Mouse (Mus musculus) adrenal gland, postnatal 4 days (tissue): ENCODE results near the gene Scg3. TPM values are rescaled to one million over a fixed set of nuclear protein-coding genes. Genes with fewer than 3 reads are reported as not detected.

ENCODE experiments used
- total RNA-seq, 2 experiments: library from RNA; stranded (reverse); gene quantifications; 2 replicates each; pipeline ENCODE4 v1.2.3; 2021

The Scg3 gene
- total RNA-seq, 2 experiments from 2014 or later = 44.2 to 45.6 TPM

Other genes starting within 250 kb of the Scg3 start
- 10 to 100 TPM; 36.0 to 37.0 TPM for gene Leo1, start 242.5 kb downstream of the Scg3 start, total RNA-seq
- 10 to 100 TPM; 75.2 to 89.6 TPM for gene Tmod3, start 124.4 kb downstream of the Scg3 start, total RNA-seq
- gene Tmod2, start 72.7 kb downstream of the Scg3 start, total RNA-seq = 10 to 100 TPM; 31.8 to 34.9 TPM
- gene Lysmd2, start 58.3 kb downstream of the Scg3 start, total RNA-seq = 10 to 100 TPM; 24.6 to 26.4 TPM
- 10 to 100 TPM in 1 of 2 experiments, 1 to 10 TPM in 1; 8.3 to 12.7 TPM for gene Bmp5, start 91.3 kb upstream of the Scg3 start, total RNA-seq